Mouse (Mus musculus): ENCODE data around the gene Hist1h4a. TPM values are rescaled to one million over a fixed set of nuclear protein-coding genes. Genes with fewer than 3 reads are reported as not detected.
A peak's percentile ranks its signal among the peaks of the same experiment; 100 is the strongest.
"Not testable (repeated sequence)": the region's sequence is repeated elsewhere in the genome, so short reads cannot be mapped to it uniquely, and the experiment has no call there.

Gene Hist1h4a
- polyA plus RNA-seq (2016; fragmentation: Nextera tagmentation; extraction: Ambion mirVana): not detected in 2 replicates

- Histone ChIP-seq H3K9me3 (replicated peaks) (no peaks in the 10 kb centered on the region), H3K4me1 (replicated peaks) (peaks cover 28% of the 10 kb centered on the region), H3K36me3 (no peaks in the 10 kb centered on the region), H3K4me2 (peak within 1 kb of the TSS; percentile 83), H3K27me3 (replicated peaks) (no peaks in the 10 kb centered on the region), H3K9ac (peak within 1 kb of the TSS; percentile 78), H3K4me3 (peak within 1 kb of the TSS; percentile 53), H3K27ac (ENCODE audit: poor library complexity, severe bottlenecking) (peak within 1 kb of the TSS; percentile 94)
- peak; percentile 82 for ATAC-seq (ENCODE audit: insufficient number of reproducible peaks, low FRiP score)
- under 1% methylated on average over 67 of the region's 72 CpGs for WGBS
Observed at GRCm38 (mm10) chr13:23760972-23761864, at the start of gene Hist1h4a. Gene Hist1h4a (minus strand): TSS chr13:23761230.

- Histone ChIP-seq H3K9me3 (replicated peaks) (no peaks in the 10 kb centered on the region), H3K9ac (no peak within 1 kb of the TSS), H3K4me3 (no peak within 1 kb of the TSS), H3K36me3 (no peaks in the 10 kb centered on the region), H3K4me2 (no peak within 1 kb of the TSS), H3K27me3 (replicated peaks) (no peaks in the 10 kb centered on the region), H3K4me1 (replicated peaks) (peaks cover 5% of the 10 kb centered on the region; the same call in 1 of the 2 replicates), H3K27ac (ENCODE audit: poor library complexity, severe bottlenecking) (no peak within 1 kb of the TSS)
- ATAC-seq (ENCODE audit: insufficient number of reproducible peaks, low FRiP score): no peak
- WGBS: 77% methylated on average over 15 of the region's 15 CpGs
Observed at GRCm38 (mm10) chr13:23806422-23807052, 45.5 kb upstream of the Hist1h4a start, which contains the start of gene Slc17a2. Gene Slc17a2 (plus strand): TSS chr13:23806993.

- H3K4me1 ChIP-seq (replicated peaks): peaks cover 5% of the 10 kb centered on the region; the same call in 1 of the 2 replicates
- H3K36me3 ChIP-seq: no peaks in the 10 kb centered on the region
- H3K27me3 ChIP-seq (replicated peaks): no peaks in the 10 kb centered on the region
- no peak overlapping the region for H3K4me3 ChIP-seq
- H3K9ac ChIP-seq: no peak overlapping the region
- no peaks in the 10 kb centered on the region for H3K9me3 ChIP-seq (replicated peaks)
- 71% methylated on average over 2 of the region's 2 CpGs for WGBS
- ATAC-seq (ENCODE audit: insufficient number of reproducible peaks, low FRiP score): no peak
- H3K4me2 ChIP-seq: no peak overlapping the region
- H3K27ac ChIP-seq (ENCODE audit: poor library complexity, severe bottlenecking): no peak overlapping the region
Observed at GRCm38 (mm10) chr13:23804532-23804931, 43.5 kb upstream of the Hist1h4a start.

GRCm38 (mm10) chr13:23799405-23799804 is 38.4 kb upstream of the Hist1h4a start:
- 72% methylated on average over 5 of the region's 5 CpGs for WGBS
- H3K4me2 ChIP-seq: no peak overlapping the region
- no peak overlapping the region for H3K9ac ChIP-seq
- no peaks in the 10 kb centered on the region for H3K36me3 ChIP-seq
- no peak overlapping the region for H3K27ac ChIP-seq (ENCODE audit: poor library complexity, severe bottlenecking)
- no peaks in the 10 kb centered on the region for H3K9me3 ChIP-seq (replicated peaks)
- H3K27me3 ChIP-seq (replicated peaks): no peaks in the 10 kb centered on the region
- peaks cover 5% of the 10 kb centered on the region; the same call in 1 of the 2 replicates for H3K4me1 ChIP-seq (replicated peaks)
- ATAC-seq (ENCODE audit: insufficient number of reproducible peaks, low FRiP score): no peak
- H3K4me3 ChIP-seq: no peak overlapping the region

GRCm38 (mm10) chr13:23792520-23792919 is 31.5 kb upstream of the Hist1h4a start:
- Histone ChIP-seq H3K4me2 (no peak overlapping the region), H3K4me3 (no peak overlapping the region), H3K27ac (ENCODE audit: poor library complexity, severe bottlenecking) (no peak overlapping the region), H3K4me1 (replicated peaks) (no peaks in the 10 kb centered on the region), H3K9ac (no peak overlapping the region), H3K36me3 (no peaks in the 10 kb centered on the region), H3K27me3 (replicated peaks) (no peaks in the 10 kb centered on the region), H3K9me3 (replicated peaks) (no peaks in the 10 kb centered on the region)
- ATAC-seq (ENCODE audit: insufficient number of reproducible peaks, low FRiP score): no peak
- 41% methylated on average over 2 of the region's 2 CpGs for WGBS

GRCm38 (mm10) chr13:23779025-23779424 is 18.0 kb upstream of the Hist1h4a start:
- no peak overlapping the region for H3K9ac ChIP-seq
- H3K4me3 ChIP-seq: no peak overlapping the region
- no peaks in the 10 kb centered on the region for H3K9me3 ChIP-seq (replicated peaks)
- H3K4me1 ChIP-seq (replicated peaks): no peaks in the 10 kb centered on the region
- no peaks in the 10 kb centered on the region for H3K36me3 ChIP-seq
- H3K27me3 ChIP-seq (replicated peaks): no peaks in the 10 kb centered on the region
- no peak overlapping the region for H3K27ac ChIP-seq (ENCODE audit: poor library complexity, severe bottlenecking)
- 49% methylated on average over 4 of the region's 4 CpGs for WGBS
- no peak overlapping the region for H3K4me2 ChIP-seq
- no peak for ATAC-seq (ENCODE audit: insufficient number of reproducible peaks, low FRiP score)

- Histone ChIP-seq H3K4me3 (no peak overlapping the region), H3K36me3 (no peaks in the 10 kb centered on the region), H3K9me3 (replicated peaks) (no peaks in the 10 kb centered on the region), H3K4me2 (no peak overlapping the region), H3K9ac (no peak overlapping the region), H3K27me3 (replicated peaks) (no peaks in the 10 kb centered on the region), H3K27ac (ENCODE audit: poor library complexity, severe bottlenecking) (no peak overlapping the region), H3K4me1 (replicated peaks) (no peaks in the 10 kb centered on the region)
- no peak for ATAC-seq (ENCODE audit: insufficient number of reproducible peaks, low FRiP score)
- 86% methylated on average over 7 of the region's 7 CpGs for WGBS
Observed at GRCm38 (mm10) chr13:23778339-23778738, 17.3 kb upstream of the Hist1h4a start.

- Histone ChIP-seq H3K36me3 (no peaks in the 10 kb centered on the region), H3K9me3 (replicated peaks) (no peaks in the 10 kb centered on the region), H3K27ac (ENCODE audit: poor library complexity, severe bottlenecking) (0 out of 2 replicates have a peak overlapping the region, but pooled peaks have one; percentile 47), H3K4me2 (peak overlapping the region; percentile 62), H3K4me1 (replicated peaks) (0 out of 2 replicates have a peak, but pooled peaks cover 7% of the 10 kb centered on the region), H3K27me3 (replicated peaks) (no peaks in the 10 kb centered on the region), H3K4me3 (peak overlapping the region; percentile 20), H3K9ac (no peak overlapping the region)
- ATAC-seq (ENCODE audit: insufficient number of reproducible peaks, low FRiP score): peak; percentile 91
- WGBS: 13% methylated on average over 21 of the region's 21 CpGs
Observed at GRCm38 (mm10) chr13:23772561-23773313, 11.7 kb upstream of the Hist1h4a start.

GRCm38 (mm10) chr13:23769613-23770012 is 8.6 kb upstream of the Hist1h4a start, which contains the start of gene Trim38:
Gene Trim38 (plus strand): TSS chr13:23769913.
- 86% methylated on average over 2 of the region's 2 CpGs for WGBS
- not testable (repeated sequence) for H3K27ac ChIP-seq (ENCODE audit: poor library complexity, severe bottlenecking); H3K27me3 ChIP-seq (replicated peaks); H3K4me3 ChIP-seq; H3K4me2 ChIP-seq; H3K36me3 ChIP-seq; ATAC-seq (ENCODE audit: insufficient number of reproducible peaks, low FRiP score); H3K9ac ChIP-seq; H3K9me3 ChIP-seq (replicated peaks)
- peaks cover 12% of the 10 kb centered on the region for H3K4me1 ChIP-seq (replicated peaks)

GRCm38 (mm10) chr13:23768834-23769397 is 7.9 kb upstream of the Hist1h4a start:
- no peak overlapping the region for H3K9ac ChIP-seq
- 51% methylated on average over 5 of the region's 5 CpGs for WGBS
- H3K27me3 ChIP-seq (replicated peaks): no peaks in the 10 kb centered on the region
- ATAC-seq (ENCODE audit: insufficient number of reproducible peaks, low FRiP score): no peak
- no peak overlapping the region for H3K4me2 ChIP-seq
- no peaks in the 10 kb centered on the region for H3K9me3 ChIP-seq (replicated peaks)
- H3K4me1 ChIP-seq (replicated peaks): peaks cover 18% of the 10 kb centered on the region
- H3K27ac ChIP-seq (ENCODE audit: poor library complexity, severe bottlenecking): no peak overlapping the region
- no peaks in the 10 kb centered on the region for H3K36me3 ChIP-seq
- H3K4me3 ChIP-seq: no peak overlapping the region
